Mouse (Mus musculus): Measurements from ENCODE around the gene Gm3512. TPM values are rescaled to one million over a fixed set of nuclear protein-coding genes. Genes with fewer than 3 reads are reported as not detected.
"Not testable (repeated sequence)": the region's sequence is repeated elsewhere in the genome, so short reads cannot be mapped to it uniquely, and the experiment has no call there.

Gene Gm3512
- polyA plus RNA-seq (2017; shearing (Covaris generic)): 10 to 100 TPM in 1 of 2 experiments, 1 to 10 TPM in 1; 8.1 to 10.4 TPM

GRCm38 (mm10) chr14:7174483-7174971 is at the start of gene Gm3512:
Gm3512 (minus strand) TSS chr14:7174533.
- ATAC-seq: not testable (repeated sequence)

GRCm38 (mm10) chr14:7200070-7200469 is 25.7 kb upstream of the Gm3512 start:
- ATAC-seq: not testable (repeated sequence)

DNA sequence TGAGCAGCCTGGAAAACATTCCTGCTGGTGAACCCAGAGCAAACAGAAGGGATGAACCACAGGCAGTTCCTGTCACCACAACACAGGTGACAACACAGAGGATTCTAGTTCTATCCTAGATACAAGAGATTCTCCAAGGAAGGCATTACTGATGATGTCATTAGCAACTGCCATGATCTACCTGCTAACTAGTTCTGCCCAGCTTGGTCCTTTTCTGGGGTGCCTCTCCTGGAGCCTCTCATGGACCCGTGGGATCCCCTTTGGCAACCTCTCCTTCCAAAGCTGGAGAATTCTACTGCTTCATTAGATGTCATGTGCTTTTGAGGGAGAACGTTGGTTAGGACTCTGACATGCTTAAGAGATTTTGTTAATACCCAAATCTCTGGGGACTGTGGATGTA is 20.1 kb upstream of the Gm3512 start, which contains the start of gene Gm16434:
Gm16434 (minus strand) TSS at position 101 of the 400 bp plus-strand sequence.
- ATAC-seq: not testable (repeated sequence)

GRCm38 (mm10) chr14:7125312-7125711 is 49.0 kb downstream of the Gm3512 start, which contains the start of gene Gm6676:
Gm6676 (minus strand) TSS chr14:7125412.
- not testable (repeated sequence) for ATAC-seq

- not testable (repeated sequence) for ATAC-seq
These were observed 69.1 kb downstream of the Gm3512 start for GRCm38 (mm10) chr14:7105124-7105802.

Other genes starting within 250 kb of the Gm3512 start
- not detected for gene Gm6356, start 200.7 kb downstream of the Gm3512 start, polyA plus RNA-seq (2017; shearing (Covaris generic))
- 1 to 10 TPM in 1 of 2 experiments, under 1 TPM in 1; 0.86 to 2.7 TPM for gene Gm10406, start 147.1 kb downstream of the Gm3512 start, polyA plus RNA-seq (2017; shearing (Covaris generic))
- gene Gm3685, start 129.6 kb downstream of the Gm3512 start, polyA plus RNA-seq (2017; shearing (Covaris generic)): not detected
- 1 to 10 TPM; 3.3 to 5.9 TPM for gene Gm3696, start 73.9 kb downstream of the Gm3512 start, polyA plus RNA-seq (2017; shearing (Covaris generic))
- not detected for gene Gm6676, start 49.1 kb downstream of the Gm3512 start, polyA plus RNA-seq (2017; shearing (Covaris generic))
- not detected for gene Gm16434, start 20.0 kb upstream of the Gm3512 start, polyA plus RNA-seq (2017; shearing (Covaris generic))
- gene Gm3727, start 90.2 kb upstream of the Gm3512 start, polyA plus RNA-seq (2017; shearing (Covaris generic)): not detected
- 10 to 100 TPM in 1 of 2 experiments, 1 to 10 TPM in 1; 7.5 to 12.4 TPM for gene Gm3739, start 140.5 kb upstream of the Gm3512 start, polyA plus RNA-seq (2017; shearing (Covaris generic))
- not detected for gene Gm5797, start 157.9 kb upstream of the Gm3512 start, polyA plus RNA-seq (2017; shearing (Covaris generic))
- gene Gm8374, start 190.6 kb upstream of the Gm3512 start, polyA plus RNA-seq (2017; shearing (Covaris generic)): not detected